Mouse (Mus musculus) lung, postnatal 14 days (tissue): ENCODE data around the gene Cpeb1.
A peak's percentile ranks its signal among the peaks of the same experiment; 100 is the strongest.

Experiments used
- DNase-seq: peaks from one replicate; pipeline ENCODE4 v3.0.0; 2021

Cpeb1 gene

DNA sequence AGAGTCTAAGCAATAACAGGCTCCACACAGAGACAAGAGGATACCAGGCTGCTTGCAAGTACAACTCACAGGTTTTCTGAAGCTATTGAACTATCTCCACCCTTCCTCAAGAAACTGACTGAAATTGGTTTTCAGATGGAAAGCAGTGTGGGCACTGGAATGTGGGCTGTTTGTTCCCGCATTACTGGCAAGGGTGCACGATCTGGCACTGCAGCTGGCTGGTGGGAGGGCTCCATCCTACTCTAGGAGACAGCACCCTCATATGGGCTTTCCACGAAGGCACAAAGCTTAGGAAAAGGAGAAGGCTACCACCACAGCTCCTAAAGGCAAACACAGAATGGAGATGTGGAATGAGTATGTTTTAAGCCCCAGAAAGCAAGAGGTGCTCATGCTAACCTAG, 85.5 kb downstream of the Cpeb1 start:
- DNase-seq, result no peak

GRCm38 (mm10) chr7:81367946-81368345, 87.3 kb downstream of the Cpeb1 start:
- no peak for DNase-seq

DNA sequence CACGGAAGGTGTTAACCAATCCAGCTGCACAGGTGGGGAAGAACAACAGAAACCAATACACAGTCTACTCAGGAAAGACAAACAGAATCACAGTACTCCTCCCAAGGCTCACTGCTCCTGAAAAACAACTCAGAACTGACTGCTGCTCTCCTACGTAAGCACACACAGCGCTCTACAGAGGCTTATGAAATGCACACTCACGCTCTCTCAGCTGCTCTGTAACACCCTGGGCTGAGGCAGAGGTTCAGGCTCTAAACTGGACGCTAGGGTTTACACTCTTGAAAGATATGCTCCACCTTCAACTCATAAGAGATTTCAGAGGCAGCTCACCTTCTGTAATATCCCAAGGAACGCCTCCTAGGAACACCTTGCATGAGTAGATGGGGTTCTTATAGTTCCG, 98.3 kb downstream of the Cpeb1 start:
- DNase-seq, result no peak

GRCm38 (mm10) chr7:81356360-81356759, 98.9 kb downstream of the Cpeb1 start:
- no peak for DNase-seq

DNA sequence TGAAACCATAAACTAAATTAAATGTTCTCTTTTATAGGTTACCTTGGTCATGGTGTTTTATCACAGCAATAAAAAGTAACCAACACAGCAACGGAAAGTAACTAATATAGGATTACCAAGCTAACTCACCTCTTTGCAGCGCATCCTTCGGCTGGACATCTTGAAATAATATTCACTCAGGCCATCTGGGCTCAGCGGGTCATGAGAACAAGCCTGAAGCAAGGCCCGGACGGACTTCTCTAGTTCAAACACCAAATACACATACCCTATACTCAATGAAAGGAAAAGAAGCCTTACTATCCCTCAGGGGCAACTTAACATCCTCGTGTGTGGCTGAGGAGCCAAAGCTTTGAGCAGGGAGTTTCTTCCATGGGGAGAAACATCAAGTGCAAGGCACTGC, 99.5 kb downstream of the Cpeb1 start:
- DNase-seq, result no peak

- no peak for DNase-seq
These were observed 103.4 kb downstream of the Cpeb1 start for GRCm38 (mm10) chr7:81351826-81352225.

GRCm38 (mm10) chr7:81348206-81348605, 107.1 kb downstream of the Cpeb1 start:
- no peak for DNase-seq

DNA sequence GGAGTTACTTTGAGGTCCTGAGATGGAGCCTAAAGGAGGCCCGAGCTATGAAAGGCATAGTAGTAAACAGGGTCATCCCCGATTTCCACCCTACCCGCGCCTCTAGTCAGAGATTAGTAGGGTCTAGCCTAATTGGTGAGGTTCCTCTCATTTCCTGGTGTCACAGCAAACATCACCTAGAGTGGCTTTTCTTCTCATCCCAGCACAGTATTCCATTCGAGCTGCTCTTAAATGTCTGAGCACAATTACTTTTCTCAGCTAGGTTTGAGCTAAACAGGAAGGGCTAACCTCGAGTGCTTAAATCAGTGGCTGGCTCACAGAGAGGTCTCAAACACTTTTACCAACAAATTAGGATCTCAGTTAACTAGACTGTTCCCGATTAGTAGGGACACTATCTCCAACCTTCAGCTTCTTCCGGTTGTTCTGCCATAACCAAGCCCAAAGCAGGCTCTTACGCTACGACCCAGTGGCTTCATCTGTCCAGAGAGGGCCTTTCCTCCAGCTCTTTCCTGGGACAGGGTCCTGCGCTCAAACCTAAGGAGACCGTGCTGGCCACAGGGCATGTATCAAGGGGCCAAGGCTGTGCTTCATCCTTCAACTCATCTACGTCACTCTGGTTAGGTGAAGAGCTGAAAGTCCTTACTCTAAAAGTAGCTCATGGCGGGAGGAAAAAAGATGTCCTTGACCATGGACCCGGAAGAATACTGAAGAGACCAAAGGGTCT, 109.7 kb downstream of the Cpeb1 start:
- no peak for DNase-seq

GRCm38 (mm10) chr7:81344544-81345446, 110.5 kb downstream of the Cpeb1 start, which contains the start of gene Rps17:
Gene Rps17 (minus strand): TSS chr7:81345254.
- peak; percentile 98 for DNase-seq

- DNase-seq, result no peak
These were observed 111.4 kb downstream of the Cpeb1 start for GRCm38 (mm10) chr7:81343831-81344230.

DNA sequence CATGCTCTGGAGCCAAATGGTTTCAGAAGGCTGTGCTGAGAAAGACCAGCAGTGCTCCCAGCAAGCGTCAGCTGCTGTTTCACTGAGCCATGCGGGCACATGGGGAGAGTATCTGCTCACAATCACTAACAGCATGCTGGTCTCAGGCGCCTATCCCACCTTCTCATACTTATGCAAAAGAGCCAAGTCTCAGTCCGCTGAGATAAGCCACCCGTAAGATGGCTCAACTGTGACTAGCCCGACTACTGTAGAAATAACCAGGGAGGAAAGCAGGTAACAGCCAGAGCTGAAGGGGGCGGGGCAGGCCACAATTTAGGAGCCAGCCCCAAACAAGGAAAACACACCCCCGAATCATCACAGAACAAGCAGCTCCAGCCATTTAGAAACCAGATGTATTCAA, 111.9 kb downstream of the Cpeb1 start:
- DNase-seq, result no peak

GRCm38 (mm10) chr7:81342356-81343094, 112.7 kb downstream of the Cpeb1 start:
- no peak for DNase-seq

DNA sequence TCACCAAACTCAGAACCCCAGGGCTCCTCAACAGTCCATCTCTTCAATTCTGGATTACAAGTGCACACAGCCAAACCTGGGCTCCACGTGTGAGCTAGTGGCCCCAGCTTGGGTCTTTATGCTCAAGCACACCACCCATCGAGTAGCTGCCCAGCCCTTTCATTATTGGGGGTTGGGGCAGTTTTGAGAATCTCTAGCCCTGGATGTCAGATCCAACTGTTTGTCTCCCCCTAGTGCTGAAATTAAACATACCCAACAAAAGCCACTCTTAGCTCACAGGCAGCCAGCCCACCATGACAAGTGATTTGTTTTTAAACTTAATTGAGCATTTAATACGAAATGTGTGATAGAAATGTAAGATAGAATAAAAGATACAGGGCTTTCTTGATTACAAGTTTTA, 113.7 kb downstream of the Cpeb1 start:
- DNase-seq, result peak; percentile 19

DNA sequence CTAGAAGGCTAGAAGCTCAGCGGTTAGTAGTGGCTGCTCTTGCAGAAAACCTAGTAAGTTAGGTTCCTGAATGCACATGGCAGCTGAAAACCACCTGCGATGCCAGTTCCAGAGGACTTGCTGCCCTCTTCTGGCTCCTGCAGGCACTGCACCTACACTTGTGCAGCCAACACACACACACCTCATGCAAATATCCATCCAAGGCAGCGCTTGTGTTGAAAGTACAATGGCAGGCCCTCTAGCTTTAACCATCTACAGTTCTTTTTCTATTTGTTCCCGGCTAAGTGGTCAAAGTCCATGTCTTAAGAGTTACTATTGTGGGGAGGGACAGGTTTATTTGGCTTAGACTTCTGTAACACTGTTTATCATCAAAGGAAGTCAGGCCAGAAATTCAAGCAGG, 115.5 kb downstream of the Cpeb1 start:
- DNase-seq, result peak; percentile 54

- DNase-seq, result no peak
These were observed 116.8 kb downstream of the Cpeb1 start for GRCm38 (mm10) chr7:81338522-81338873.

DNA sequence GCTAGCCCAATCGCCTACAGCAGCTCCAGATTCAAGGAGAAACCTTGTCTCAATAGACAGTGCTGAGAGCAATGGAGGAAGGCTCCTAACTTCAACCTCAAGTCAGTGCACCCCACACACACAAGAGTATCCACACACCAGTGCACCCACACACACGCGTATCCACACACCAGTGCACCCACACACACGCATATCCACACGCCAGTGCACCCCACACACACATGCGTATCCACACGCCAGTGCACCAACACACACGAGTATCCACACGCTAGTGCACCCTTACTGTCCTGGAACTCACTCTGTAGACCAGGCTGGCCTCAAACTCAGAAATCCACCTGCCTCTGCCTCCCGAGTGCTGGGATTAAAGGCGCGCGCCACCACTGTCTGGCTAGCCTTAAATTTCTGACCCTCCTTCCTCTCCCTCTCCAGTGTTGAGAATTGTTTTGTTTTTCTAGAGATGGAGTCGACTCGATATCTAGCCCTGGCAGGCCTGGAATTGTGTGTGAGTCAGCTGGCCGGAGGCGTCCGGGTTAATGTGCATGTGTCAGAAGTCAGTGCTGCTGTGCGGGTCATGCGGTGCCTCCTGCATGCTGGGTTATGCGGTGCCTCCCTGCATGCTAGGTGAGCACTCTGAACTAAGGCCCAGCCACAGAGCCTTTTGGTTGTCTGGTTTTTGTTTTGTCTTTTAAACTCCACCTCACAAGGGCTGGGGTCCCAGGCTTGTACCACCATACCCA, 117.3 kb downstream of the Cpeb1 start:
- no peak for DNase-seq

DNA sequence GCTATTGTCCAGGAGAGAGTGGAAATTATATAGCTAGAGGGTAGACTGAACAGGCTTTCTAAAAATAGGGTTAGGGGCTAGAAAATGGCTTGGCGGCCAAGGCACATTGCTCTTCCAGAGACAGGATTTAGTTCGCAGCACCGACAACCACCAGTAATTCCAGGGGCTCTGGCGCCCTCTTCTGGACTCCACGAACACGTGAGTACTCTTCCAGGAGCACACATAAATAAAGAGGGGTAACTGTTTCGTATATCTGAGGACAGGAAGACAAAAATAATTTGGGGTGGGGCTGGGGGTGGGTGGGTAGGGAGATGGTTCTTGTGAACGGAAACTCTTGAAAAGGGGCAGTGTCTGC, 118.9 kb downstream of the Cpeb1 start:
- peak; percentile 67 for DNase-seq

GRCm38 (mm10) chr7:81335705-81336431, 119.4 kb downstream of the Cpeb1 start:
- peak; percentile 27 for DNase-seq

GRCm38 (mm10) chr7:81331851-81332250, 123.4 kb downstream of the Cpeb1 start:
- no peak for DNase-seq

DNA sequence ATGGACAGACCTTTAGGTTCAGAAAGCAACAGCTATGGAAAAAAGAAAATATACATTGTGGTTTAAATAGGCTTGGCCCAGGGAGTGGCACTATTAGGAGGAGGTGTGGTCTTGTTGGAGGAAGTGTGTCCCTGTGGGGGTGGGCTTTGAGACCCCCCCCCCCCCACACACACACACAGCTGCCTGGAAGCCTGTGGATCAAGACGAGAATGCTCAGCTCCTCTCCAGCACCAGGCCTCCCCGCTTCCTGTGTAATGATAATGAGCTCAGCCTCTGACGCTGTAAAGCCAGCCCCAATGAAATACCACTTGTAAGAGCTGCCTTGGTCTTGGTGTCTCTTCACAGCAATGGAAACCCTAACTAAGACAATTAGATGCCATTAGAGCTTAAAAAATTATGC, 124.5 kb downstream of the Cpeb1 start:
- no peak for DNase-seq

DNA sequence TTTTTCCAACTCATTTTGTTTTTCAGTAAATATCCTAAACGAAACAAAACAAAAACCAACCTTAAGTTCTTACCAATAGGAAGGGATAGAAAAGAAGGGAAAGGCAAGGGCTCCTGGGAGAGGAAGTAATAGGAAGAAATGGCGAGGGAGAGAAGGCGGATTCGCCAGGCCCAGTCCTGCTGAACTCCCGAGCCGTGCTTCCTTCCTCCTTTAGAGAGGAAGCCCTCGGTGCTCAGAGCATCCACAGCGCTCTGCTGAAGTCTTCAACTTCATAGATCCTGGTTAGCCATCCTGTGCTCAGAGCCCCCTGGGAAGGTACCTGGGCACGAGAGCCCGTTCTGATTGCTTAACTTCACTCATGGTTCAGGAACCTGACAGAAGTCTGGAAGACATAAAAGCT, 127.6 kb downstream of the Cpeb1 start:
- no peak for DNase-seq

- no peak for DNase-seq
These were observed 128.4 kb downstream of the Cpeb1 start for GRCm38 (mm10) chr7:81326859-81327258.
